Mouse (Mus musculus): ENCODE measurements around the gene Tssc4. TPM values are rescaled to one million over a fixed set of nuclear protein-coding genes. Genes with fewer than 3 reads are reported as not detected.
A peak's percentile ranks its signal among the peaks of the same experiment; 100 is the strongest.

The Tssc4 gene
- total and polyA plus RNA-seq, 3 experiments = 13.6 to 33.2 (median 14.8) TPM

DNA sequence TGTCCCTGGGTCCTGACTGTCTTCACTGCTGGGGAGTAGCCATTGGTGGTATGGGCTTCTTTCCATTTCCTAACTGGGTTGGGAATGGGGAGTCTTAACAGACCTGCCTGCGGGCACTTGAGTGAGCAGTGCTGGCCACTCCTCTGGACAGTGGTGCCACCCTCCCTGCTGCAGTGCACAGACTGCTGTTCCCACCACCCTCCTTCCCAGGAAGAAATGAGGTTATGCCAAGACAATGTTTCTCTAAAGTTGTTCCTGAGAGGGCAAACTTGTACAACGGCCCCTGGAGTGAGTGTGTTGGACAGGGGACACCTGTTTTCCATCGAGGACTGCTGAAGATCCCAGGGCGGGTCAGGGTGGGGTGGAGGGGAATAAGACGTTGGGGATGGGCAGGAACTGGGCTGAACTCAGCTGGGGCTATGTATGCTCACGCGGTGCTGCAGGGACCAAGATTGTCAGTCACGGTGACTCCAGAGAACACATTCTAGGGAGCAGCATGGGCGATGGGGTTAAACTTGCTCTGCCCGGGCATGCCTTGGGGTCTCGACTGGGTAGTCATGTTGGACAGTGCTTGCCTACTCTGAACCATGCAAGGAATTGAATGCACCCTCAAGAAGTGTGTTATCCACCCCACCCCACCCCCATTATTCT, 15.0 kb upstream of the Tssc4 start:
- WGBS = 4% methylated on average over 11 of the region's 11 CpGs
- peak in 1 of 2 experiments; percentile 58 for DNase-seq
- Histone ChIP-seq H3K27me3 (ENCODE audit: control insufficient read depth, insufficient read depth, low read length) (no peaks in the 10 kb centered on the region), H3K4me3 (peak overlapping the region; percentile 77), H3K9ac (ENCODE audit: low read depth, low read length) (peak overlapping the region; percentile 98), H3K4me1 (ENCODE audit: control insufficient read depth, insufficient read depth, low read length) (peaks cover 47% of the 10 kb centered on the region), H3K27ac (peak overlapping the region; percentile 100), H3K36me3 (ENCODE audit: control insufficient read depth, insufficient read depth, low read length) (peaks cover 8% of the 10 kb centered on the region), H3K79me2 (replicated peaks; ENCODE audit: control insufficient read depth, insufficient read depth, low read length) (peaks cover 7% of the 10 kb centered on the region)
- TF ChIP-seq EP300 (IDR thresholded peaks at IDR 0.05; ENCODE audit: insufficient read depth, low read depth, low read length) (no peak), CTCF (IDR thresholded peaks at IDR 0.05) (no peak), POLR2A (IDR thresholded peaks at IDR 0.05; ENCODE audit: insufficient read depth, low read depth, low read length) (no peak)
- intact Hi-C loops (cut with DNase I) = loop anchor here (1.0 to 2.0 kb wide), 2 partner anchors 15 to 46 kb away; partner anchors contain the start of gene Tssc4

DNA sequence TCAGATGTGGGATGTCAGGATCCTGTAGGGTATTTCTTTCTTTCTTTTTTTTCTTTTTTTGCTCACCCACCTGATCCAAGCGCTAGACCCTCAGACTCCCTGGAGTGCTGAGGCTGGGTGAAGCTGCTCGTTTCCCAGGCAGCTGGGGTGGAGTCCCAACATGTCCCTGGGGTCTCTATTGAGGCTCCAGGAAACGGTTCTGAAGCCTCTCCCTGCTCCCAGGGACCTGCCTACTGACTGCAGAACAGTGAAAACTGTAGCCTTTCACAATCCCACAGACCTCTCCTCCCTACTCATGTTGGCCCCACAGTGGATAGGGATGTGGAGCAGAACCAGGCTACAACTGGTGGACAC, 14.5 kb upstream of the Tssc4 start:
- intact Hi-C loops (cut with DNase I) = loop anchor here (2.0 kb wide), 1 partner anchor 14 kb away; the partner anchor contains the start of gene Tssc4
- WGBS = 10% methylated on average over 3 of the region's 3 CpGs
- peak in 1 of 2 experiments; percentile 50 for DNase-seq
- peaks cover 12% of the 10 kb centered on the region for H3K36me3 ChIP-seq (ENCODE audit: control insufficient read depth, insufficient read depth, low read length)
- TF ChIP-seq EP300 (IDR thresholded peaks at IDR 0.05; ENCODE audit: insufficient read depth, low read depth, low read length) = 0 out of 2 replicates have a peak, but pooled peaks have one; percentile 46
- no peak for TF ChIP-seq CTCF (IDR thresholded peaks at IDR 0.05)
- H3K27me3 ChIP-seq (ENCODE audit: control insufficient read depth, insufficient read depth, low read length) = no peaks in the 10 kb centered on the region
- H3K4me1 ChIP-seq (ENCODE audit: control insufficient read depth, insufficient read depth, low read length) = peaks cover 51% of the 10 kb centered on the region
- peak overlapping the region; percentile 98 for H3K9ac ChIP-seq (ENCODE audit: low read depth, low read length)
- peak overlapping the region; percentile 100 for H3K27ac ChIP-seq
- H3K4me3 ChIP-seq = peak overlapping the region; percentile 77
- H3K79me2 ChIP-seq (replicated peaks; ENCODE audit: control insufficient read depth, insufficient read depth, low read length) = peaks cover 7% of the 10 kb centered on the region

DNA sequence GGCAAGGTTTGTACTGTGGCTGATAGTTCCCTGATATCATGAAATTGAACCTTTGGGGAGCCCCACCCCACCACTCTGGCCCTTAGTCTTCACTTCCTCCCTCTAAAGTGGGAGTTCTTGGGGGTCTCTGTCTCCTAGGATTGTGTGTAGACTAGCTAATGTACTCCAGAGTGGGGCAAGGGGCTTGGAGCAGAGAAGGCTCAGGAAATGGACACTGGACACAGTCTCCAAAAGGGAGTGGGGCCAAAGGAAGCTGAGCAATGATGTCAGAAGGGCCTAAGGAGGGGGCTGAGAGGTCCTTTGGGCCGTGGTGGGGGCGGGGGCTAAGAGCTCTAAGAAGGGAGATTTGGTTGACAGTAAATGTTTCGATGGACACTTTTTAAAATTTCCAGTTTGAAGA, 14.0 kb upstream of the Tssc4 start:
- Histone ChIP-seq H3K79me2 (replicated peaks; ENCODE audit: control insufficient read depth, insufficient read depth, low read length) (peaks cover 7% of the 10 kb centered on the region), H3K9ac (ENCODE audit: low read depth, low read length) (peak overlapping the region; percentile 98), H3K36me3 (ENCODE audit: control insufficient read depth, insufficient read depth, low read length) (peaks cover 14% of the 10 kb centered on the region), H3K27me3 (ENCODE audit: control insufficient read depth, insufficient read depth, low read length) (no peaks in the 10 kb centered on the region), H3K4me3 (peak overlapping the region; percentile 77), H3K27ac (peak overlapping the region; percentile 100), H3K4me1 (ENCODE audit: control insufficient read depth, insufficient read depth, low read length) (peaks cover 51% of the 10 kb centered on the region)
- TF ChIP-seq CTCF (IDR thresholded peaks at IDR 0.05) (no peak), EP300 (IDR thresholded peaks at IDR 0.05; ENCODE audit: insufficient read depth, low read depth, low read length) (no peak), POLR2A (IDR thresholded peaks at IDR 0.05; ENCODE audit: insufficient read depth, low read depth, low read length) (no peak)
- DNase-seq = no peak
- intact Hi-C loops (cut with DNase I) = loop anchor here (2.0 kb wide), 1 partner anchor 14 kb away; the partner anchor contains the start of gene Tssc4
- 17% methylated on average over 3 of the region's 3 CpGs for WGBS

DNA sequence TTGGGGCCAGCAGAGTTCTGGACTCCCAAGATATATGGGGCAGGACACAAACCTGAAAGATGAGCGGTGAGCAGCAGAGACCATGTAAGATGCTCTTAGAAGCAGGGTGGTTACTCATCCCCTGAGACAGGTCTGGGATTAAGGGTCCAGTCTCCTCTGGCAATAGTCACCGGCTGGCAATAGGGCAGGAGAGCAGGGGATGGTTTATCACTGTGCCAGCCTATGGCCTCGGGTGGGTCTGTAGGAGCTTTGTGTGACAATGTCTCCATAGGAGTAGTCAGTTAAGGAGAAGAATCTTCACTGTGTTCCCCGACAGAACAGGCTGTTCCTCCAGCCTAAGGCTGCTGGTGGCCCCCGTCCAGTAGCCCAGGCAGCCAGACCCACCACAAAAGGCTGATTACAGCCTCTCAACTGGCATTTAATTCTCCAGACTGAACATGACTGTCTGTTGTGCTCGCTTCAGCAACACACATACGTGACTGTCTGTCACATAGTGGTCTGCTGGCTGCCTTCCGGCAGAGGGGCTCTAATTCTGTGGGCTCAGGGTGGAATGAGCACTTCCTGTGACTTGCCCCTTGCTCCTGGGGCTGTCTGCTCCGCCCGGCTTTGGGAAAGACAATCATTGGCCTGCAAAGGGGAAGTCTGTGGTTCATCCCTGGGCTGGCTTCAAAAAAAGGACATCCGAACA, 13.4 kb upstream of the Tssc4 start:
- TF ChIP-seq CTCF (IDR thresholded peaks at IDR 0.05) (no peak), POLR2A (IDR thresholded peaks at IDR 0.05; ENCODE audit: insufficient read depth, low read depth, low read length) (0 out of 2 replicates have a peak, but pooled peaks have one; percentile 23)
- peak overlapping the region; percentile 100 for H3K27ac ChIP-seq
- peaks cover 52% of the 10 kb centered on the region for H3K4me1 ChIP-seq (ENCODE audit: control insufficient read depth, insufficient read depth, low read length)
- peaks cover 7% of the 10 kb centered on the region for H3K79me2 ChIP-seq (replicated peaks; ENCODE audit: control insufficient read depth, insufficient read depth, low read length)
- no peaks in the 10 kb centered on the region for H3K27me3 ChIP-seq (ENCODE audit: control insufficient read depth, insufficient read depth, low read length)
- H3K9ac ChIP-seq (ENCODE audit: low read depth, low read length) = peak overlapping the region; percentile 37
- 9% methylated on average over 11 of the region's 11 CpGs for WGBS
- peaks cover 15% of the 10 kb centered on the region for H3K36me3 ChIP-seq (ENCODE audit: control insufficient read depth, insufficient read depth, low read length)
- H3K4me3 ChIP-seq = peak overlapping the region; percentile 77
- intact Hi-C loops (cut with DNase I) = loop anchor here (2.0 kb wide), 1 partner anchor 13 kb away; the partner anchor contains the start of gene Tssc4
- DNase-seq = peak; percentile 42

DNA sequence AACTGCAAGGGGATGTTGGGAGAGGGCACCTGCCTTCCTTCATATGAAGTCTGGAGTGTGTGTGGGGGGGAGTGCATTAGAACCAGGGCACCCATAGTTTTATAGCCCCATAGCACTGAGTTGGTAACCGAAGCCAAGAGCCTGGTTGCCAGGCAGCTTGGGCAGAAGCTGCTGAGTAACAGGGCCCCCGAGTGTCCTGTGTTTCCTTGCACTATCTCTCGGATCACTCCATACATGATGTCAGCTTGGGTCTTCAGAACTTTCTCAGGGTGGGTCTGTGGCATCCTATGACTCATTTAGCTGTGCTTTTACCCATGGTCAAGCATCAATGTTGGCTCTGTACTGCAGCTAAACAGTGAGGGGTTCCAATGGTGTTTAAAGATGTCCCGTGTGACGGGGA, 12.0 kb upstream of the Tssc4 start:
- peak overlapping the region; percentile 92 for H3K27ac ChIP-seq
- peaks cover 18% of the 10 kb centered on the region for H3K36me3 ChIP-seq (ENCODE audit: control insufficient read depth, insufficient read depth, low read length)
- intact Hi-C loops (cut with DNase I) = no loop called here
- peak overlapping the region; percentile 26; the same call in 1 of the 2 replicates for H3K9ac ChIP-seq (ENCODE audit: low read depth, low read length)
- H3K4me1 ChIP-seq (ENCODE audit: control insufficient read depth, insufficient read depth, low read length) = peaks cover 55% of the 10 kb centered on the region
- peaks cover 7% of the 10 kb centered on the region for H3K79me2 ChIP-seq (replicated peaks; ENCODE audit: control insufficient read depth, insufficient read depth, low read length)
- 34% methylated on average over 5 of the region's 5 CpGs for WGBS
- TF ChIP-seq CTCF (IDR thresholded peaks at IDR 0.05) = no peak
- no peak for TF ChIP-seq POLR2A (IDR thresholded peaks at IDR 0.05; ENCODE audit: insufficient read depth, low read depth, low read length)
- no peak for TF ChIP-seq EP300 (IDR thresholded peaks at IDR 0.05; ENCODE audit: insufficient read depth, low read depth, low read length)
- H3K4me3 ChIP-seq = no peak overlapping the region; the same call in 1 of the 2 replicates
- no peaks in the 10 kb centered on the region for H3K27me3 ChIP-seq (ENCODE audit: control insufficient read depth, insufficient read depth, low read length)
- no peak for DNase-seq

Measured in heart, adult 2 months (tissue).